Mouse (Mus musculus) layer of hippocampus, adult 8-10 months (tissue): ENCODE data around the gene Ypel3. TPM values are rescaled to one million over a fixed set of nuclear protein-coding genes. Genes with fewer than 3 reads are reported as not detected.

Source experiments
- DNase-seq, 2 experiments: peaks; one replicate each; pipeline ENCODE4 v3.0.0; 2022; ENCODE audit warnings: low spot score in 2 of 2
- total RNA-seq, 4 experiments: library from RNA; stranded (reverse); gene quantifications; 2 replicates each; pipeline ENCODE4 v1.2.4; 2022

Gene Ypel3
- total RNA-seq, 4 experiments from 2014 or later = 236 to 283 (median 255) TPM

DNA sequence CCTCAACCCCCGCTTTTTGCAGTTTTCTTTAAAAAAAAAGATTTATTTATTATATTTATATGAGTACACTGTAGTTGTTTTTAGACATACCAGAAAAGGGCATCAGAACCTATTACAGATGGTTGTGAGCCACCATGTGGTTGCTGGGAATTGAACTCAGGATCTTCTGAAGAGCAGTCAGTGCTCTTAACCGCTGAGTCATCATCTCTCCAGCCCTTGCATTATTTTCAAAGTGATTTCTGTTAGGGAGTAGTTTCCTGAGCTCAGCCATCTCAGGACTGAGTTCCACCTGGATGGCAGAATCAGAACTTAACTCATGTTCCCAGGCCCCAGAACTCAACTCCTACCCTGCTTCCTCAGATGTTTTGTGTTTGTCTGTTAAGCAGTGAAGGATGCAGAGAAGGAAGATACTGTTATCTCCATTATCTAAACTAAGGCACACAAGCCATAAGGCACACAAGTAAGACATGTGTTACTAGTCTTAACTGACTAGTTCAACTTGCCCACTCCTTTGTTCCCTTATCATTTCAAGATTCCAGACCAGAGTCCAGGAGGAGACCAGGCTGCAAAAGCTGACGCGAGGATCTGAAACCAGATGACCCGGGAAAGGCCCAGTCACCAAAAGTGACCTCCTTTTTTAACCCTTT is 33.1 kb downstream of the Ypel3 start:
- no peak for DNase-seq

DNA sequence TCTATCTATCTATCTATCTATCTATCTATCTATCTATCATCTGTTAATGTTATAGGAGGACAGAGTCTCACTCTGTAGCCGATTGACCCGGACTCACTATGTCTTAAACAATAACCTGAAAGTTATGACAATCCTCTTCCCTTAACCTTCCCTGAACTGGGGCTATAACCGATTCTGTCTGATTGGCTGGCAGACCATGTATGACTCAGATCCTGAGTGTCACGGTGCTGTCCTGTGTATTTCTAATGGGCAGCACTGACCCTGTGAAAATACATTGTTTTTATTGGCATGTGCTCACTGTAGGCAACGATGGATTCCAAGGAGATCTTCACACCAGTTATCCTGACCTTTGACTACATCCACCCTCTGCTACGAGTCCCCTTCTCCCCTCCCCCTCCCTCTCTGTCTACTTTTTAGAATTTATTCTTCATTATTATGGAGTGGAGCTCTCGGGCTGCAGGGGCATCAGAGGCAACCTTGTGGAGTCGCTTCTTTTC is 39.0 kb downstream of the Ypel3 start:
- no peak for DNase-seq

DNA sequence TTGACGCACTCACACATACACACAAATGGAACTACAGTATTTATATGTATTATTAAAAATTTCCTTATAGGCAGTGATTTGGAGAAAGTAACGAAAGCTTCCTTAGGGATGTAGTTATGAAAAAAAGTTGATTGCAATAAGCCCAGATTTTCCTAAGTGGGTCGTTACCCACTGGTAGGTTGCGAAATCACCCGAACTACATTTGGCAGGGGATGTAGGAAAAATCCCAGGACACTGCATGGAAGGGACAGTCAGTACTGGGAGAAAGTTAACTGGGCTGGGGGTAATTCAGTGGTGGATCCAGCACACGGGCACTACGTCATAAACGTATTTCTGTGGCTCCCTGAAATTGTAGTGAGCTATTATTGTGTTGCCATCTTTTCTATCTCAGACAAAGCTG is 39.7 kb downstream of the Ypel3 start:
- DNase-seq = no peak

DNA sequence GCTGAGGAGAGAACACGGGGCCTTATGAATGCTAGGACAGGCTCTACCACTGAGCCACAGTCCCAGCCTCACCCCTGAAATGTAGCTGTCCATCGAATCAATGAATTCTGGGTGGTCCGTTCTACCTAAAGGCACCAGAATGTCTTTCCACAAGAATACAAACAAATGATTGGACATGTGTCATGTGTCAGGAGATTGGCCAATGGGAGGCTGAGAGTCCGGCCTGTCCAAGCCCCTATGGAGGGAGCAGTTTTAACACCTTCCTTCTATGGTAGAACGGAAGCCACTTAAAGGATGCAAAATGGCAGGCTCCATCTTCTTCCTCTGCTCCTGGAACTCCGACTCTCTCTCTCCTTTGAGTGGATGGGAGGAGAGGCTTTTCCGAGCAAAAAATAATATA is 40.8 kb downstream of the Ypel3 start:
- no peak for DNase-seq

DNA sequence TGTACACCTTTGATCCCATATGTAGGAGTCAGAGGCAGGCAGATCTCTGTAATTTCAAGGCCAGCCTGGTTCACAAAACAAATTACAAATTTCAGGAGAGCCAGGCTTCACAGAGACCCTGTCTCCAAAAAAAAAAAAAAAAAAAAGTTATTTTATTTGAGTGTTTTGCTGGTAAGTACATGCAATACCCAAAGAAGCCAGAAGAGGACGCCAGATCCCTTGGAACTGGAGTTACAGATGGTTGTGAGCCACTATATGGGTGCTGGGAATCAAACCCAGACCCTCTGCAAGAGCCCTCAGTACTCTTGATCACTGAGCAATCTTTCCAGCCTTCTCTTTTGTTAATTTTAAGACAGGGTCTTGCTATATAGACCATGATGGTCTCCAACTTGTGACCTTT is 42.1 kb downstream of the Ypel3 start:
- DNase-seq = no peak

DNA sequence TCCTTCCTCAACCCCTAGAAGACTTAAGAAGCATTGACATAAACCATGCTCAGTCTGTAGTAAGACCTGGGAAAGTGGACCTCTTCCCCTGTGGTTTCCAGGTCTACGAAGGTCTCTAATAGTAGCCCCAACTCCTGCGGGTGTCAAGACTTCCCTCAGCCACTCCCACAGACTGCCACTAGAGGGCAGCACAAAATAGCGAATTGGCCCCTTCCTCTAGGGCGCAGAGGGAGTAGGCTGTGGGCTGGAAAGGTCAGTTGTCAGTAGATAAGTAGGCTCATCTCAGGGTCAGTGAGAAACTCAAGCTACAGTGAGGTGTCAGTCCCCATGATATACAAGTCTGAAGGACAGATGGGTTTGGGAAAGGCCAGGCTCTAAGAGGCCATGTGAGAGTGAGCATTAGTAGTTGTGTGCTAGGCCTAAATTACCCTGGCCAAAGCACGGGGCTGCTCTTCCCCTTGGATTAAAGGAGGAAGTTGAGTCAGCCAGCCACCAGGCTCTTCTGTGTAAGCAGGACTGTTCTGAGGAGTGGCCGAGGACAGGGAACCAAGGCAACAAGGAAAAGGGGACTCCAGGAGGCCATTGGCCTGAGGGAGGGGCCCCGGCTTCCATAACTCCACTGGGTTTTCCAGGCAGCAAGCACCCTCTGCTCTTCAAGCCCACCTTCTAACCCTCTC is 45.2 kb downstream of the Ypel3 start:
- DNase-seq = peak in 1 of 2 experiments; percentile 76

DNA sequence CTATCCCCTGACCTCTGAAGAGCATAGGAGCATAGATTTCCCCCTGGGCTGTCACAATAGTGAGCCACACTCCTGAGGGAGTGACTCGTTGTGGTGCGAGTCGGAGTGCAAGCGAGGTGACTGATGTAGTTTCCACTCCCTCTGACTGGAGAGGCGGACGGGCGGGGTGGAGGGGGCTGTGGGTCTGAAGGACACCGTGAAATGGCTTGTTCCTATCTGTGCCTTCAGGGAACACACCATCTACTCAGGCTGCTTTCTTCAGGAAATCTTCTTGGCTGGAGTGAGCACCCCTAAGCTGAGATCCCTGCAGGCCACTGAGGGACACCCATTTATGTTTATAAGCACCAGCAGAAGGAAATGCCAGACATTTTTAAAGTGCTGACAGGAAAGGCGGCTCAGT is 46.0 kb downstream of the Ypel3 start:
- no peak for DNase-seq

DNA sequence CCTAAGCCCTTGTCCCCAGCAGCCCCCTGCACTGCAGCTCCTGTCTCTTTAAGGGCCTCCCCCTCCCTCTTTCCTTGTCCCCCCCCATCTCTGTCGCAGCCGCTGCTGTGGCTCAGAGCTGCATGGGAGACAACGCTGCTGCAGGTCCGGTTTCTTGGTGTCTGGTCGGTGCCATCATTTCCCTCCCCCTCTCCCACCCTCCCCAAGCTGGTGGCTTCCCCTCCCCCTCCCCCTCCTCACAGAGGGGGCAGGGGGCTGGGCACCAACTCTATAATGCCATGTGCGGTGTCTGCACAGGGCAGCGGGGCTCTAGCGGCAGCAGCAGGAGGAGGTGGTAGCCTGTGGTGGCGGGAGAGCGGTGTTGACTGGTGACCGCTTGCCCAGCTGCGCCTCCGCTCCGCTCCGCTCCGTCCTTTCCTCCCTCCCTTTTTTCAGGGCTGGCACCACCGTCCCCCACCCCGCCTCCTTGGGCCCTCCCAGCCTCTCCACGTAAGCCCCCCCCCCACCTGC is 46.5 kb downstream of the Ypel3 start:
- DNase-seq = no peak

DNA sequence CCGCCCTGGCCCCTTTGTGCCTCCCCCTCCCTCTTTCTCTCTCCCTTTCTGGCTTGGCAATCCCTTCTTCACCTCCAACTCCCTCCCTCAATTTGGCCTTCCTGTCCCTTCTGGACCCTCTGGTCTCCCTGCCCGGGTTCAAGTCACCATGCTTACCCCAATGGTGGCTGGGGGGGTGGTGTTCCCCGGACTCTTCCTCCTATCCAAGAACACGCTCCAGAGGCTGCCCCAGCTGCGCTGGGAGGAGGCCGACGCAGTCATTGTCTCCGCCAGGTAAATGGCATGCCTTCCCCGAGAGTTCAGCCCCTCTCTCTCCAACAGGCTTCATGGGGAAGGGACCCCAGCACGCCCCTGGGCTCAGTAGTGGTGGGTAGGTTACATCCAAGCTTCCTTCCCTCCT is 47.2 kb downstream of the Ypel3 start:
- no peak for DNase-seq

DNA sequence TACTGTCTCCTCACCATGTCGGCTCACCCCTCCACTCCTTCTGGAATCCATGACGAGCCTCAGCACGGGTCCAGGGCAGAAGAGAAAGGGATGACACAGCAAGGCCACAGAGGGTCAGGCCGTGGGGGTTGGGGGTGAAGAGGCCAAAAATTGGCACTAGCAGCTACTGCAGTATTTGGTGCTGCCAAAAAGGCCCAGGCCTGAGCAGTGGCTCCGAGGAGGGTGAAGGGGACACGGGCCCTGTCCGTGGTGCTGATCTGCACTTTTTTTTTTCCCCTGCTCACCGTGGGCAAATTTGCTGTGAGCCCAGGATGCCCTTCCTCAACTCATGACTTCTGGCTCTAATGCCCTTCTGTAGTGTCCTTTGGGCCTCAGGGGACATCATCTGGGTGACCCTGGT is 48.6 kb downstream of the Ypel3 start:
- no peak for DNase-seq

DNA sequence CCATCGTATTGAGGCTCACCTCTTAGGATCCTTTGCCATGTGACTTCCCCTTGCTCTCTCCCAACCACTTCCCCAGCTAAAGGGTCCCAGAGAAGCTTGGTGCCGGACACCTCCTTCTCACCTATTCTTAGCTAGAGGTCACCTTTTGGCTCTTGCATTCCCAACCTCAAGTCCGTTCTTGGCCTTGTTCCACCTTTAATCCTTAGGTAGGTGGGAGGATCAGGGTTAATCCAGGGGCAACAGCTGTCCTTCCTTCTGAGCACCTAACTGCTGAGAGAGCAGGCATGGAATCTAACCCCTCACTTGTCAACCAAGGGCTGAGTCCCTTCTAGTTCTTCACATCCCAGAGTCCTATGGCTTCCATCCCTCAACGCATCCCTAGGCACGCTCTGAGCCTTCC is 49.2 kb downstream of the Ypel3 start:
- DNase-seq = no peak

Other genes starting within 250 kb of the Ypel3 start
- 100 to 1,000 TPM; 166 to 196 (median 174) TPM for gene Eif3c, start 210.5 kb upstream of the Ypel3 start, total RNA-seq
- gene Apobr, start 192.0 kb upstream of the Ypel3 start, total RNA-seq = 1 to 10 TPM in 2 of 4 experiments, under 1 TPM in 2; 0.41 to 3.3 (median 1.6) TPM
- 10 to 100 TPM; 31.7 to 46.5 (median 42.0) TPM for gene Cln3, start 191.1 kb upstream of the Ypel3 start, total RNA-seq
- not detected for gene Il27, start 182.0 kb upstream of the Ypel3 start, total RNA-seq
- gene Nupr1, start 146.1 kb upstream of the Ypel3 start, total RNA-seq = 10 to 100 TPM; 10.4 to 15.3 (median 13.2) TPM
- 10 to 100 TPM; 21.7 to 34.8 (median 33.7) TPM for gene Sgf29, start 127.6 kb upstream of the Ypel3 start, total RNA-seq
- gene Sult1a1, start 100.5 kb upstream of the Ypel3 start, total RNA-seq = 10 to 100 TPM in 1 of 4 experiments, 1 to 10 TPM in 3; 6.6 to 13.0 (median 8.6) TPM
- 100 to 1,000 TPM in 1 of 4 experiments, 10 to 100 TPM in 3; 73.9 to 105 (median 92.5) TPM for gene Bola2, start 81.6 kb upstream of the Ypel3 start, total RNA-seq
- 10 to 100 TPM; 19.7 to 21.0 (median 20.1) TPM for gene Slx1b, start 81.2 kb upstream of the Ypel3 start, total RNA-seq
- 100 to 1,000 TPM; 119 to 166 (median 141) TPM for gene Coro1a, start 69.2 kb upstream of the Ypel3 start, total RNA-seq
- 100 to 1,000 TPM; 165 to 197 (median 178) TPM for gene Mapk3, start 17.4 kb upstream of the Ypel3 start, total RNA-seq
- 1 to 10 TPM; 4.4 to 7.9 (median 5.0) TPM for gene Gdpd3, start 10.6 kb upstream of the Ypel3 start, total RNA-seq
- 1 to 10 TPM in 3 of 4 experiments, under 1 TPM in 1; 0.43 to 1.5 (median 1.2) TPM for gene Tbx6, start 4.5 kb downstream of the Ypel3 start, total RNA-seq
- 10 to 100 TPM; 49.5 to 55.7 (median 51.9) TPM for gene Ppp4c, start 15.5 kb downstream of the Ypel3 start, total RNA-seq
- gene Fam57b, start 20.7 kb downstream of the Ypel3 start, total RNA-seq = 10 to 100 TPM; 57.3 to 67.6 (median 62.6) TPM
- gene 4930451I11Rik, start 54.7 kb downstream of the Ypel3 start, total RNA-seq = not detected
- 10 to 100 TPM; 17.6 to 20.0 (median 18.7) TPM for gene Doc2a, start 70.5 kb downstream of the Ypel3 start, total RNA-seq
- gene Hirip3, start 85.0 kb downstream of the Ypel3 start, total RNA-seq = 10 to 100 TPM; 25.6 to 44.7 (median 36.2) TPM
- gene Ino80e, start 85.4 kb downstream of the Ypel3 start, total RNA-seq = 10 to 100 TPM; 46.3 to 59.5 (median 56.1) TPM
- 100 to 1,000 TPM; 146 to 179 (median 151) TPM for gene Taok2, start 107.7 kb downstream of the Ypel3 start, total RNA-seq
- gene Tmem219, start 146.0 kb downstream of the Ypel3 start, total RNA-seq = 10 to 100 TPM; 21.8 to 34.3 (median 25.6) TPM
- gene Kctd13, start 151.9 kb downstream of the Ypel3 start, total RNA-seq = 100 to 1,000 TPM; 137 to 173 (median 161) TPM
- gene Asphd1, start 172.6 kb downstream of the Ypel3 start, total RNA-seq = 10 to 100 TPM; 27.2 to 41.0 (median 31.5) TPM
- gene Sez6l2, start 173.6 kb downstream of the Ypel3 start, total RNA-seq = 100 to 1,000 TPM; 433 to 476 (median 455) TPM
- gene Cdipt, start 199.0 kb downstream of the Ypel3 start, total RNA-seq = 100 to 1,000 TPM; 138 to 156 (median 152) TPM
- gene Cdiptos, start 199.1 kb downstream of the Ypel3 start, total RNA-seq = 1 to 10 TPM in 1 of 4 experiments, not detected in 3; 1.0 TPM
- gene Mvp, start 237.7 kb downstream of the Ypel3 start, total RNA-seq = 10 to 100 TPM; 10.5 to 17.2 (median 14.1) TPM
- gene Pagr1b, start 239.5 kb downstream of the Ypel3 start, total RNA-seq = not detected
- 10 to 100 TPM; 18.9 to 59.7 (median 27.8) TPM for gene Pagr1a, start 240.4 kb downstream of the Ypel3 start, total RNA-seq
- gene Gm42742, start 244.1 kb downstream of the Ypel3 start, total RNA-seq = 10 to 100 TPM; 20.5 to 63.0 (median 52.5) TPM
- gene Prrt2, start 244.3 kb downstream of the Ypel3 start, total RNA-seq = 100 to 1,000 TPM; 208 to 223 (median 215) TPM